Mouse (Mus musculus) lung, postnatal 36 days (tissue): Measurements from ENCODE around the gene Nrarp.
A peak's percentile ranks its signal among the peaks of the same experiment; 100 is the strongest.

Source experiments
- DNase-seq: peaks from one replicate; pipeline ENCODE4 v3.0.0; 2022; ENCODE audit warnings: mixed read lengths

Nrarp gene

GRCm38 (mm10) chr2:25174866-25175689 is 5.5 kb upstream of the Nrarp start:
- DNase-seq, result no peak

GRCm38 (mm10) chr2:25175690-25176078 is 4.9 kb upstream of the Nrarp start:
- DNase-seq, result no peak

GRCm38 (mm10) chr2:25176573-25176972 is 4.0 kb upstream of the Nrarp start:
- DNase-seq, result peak; percentile 75

GRCm38 (mm10) chr2:25177076-25177475 is 3.5 kb upstream of the Nrarp start:
- no peak for DNase-seq

- peak; percentile 80 for DNase-seq
These were observed 2.9 kb upstream of the Nrarp start for GRCm38 (mm10) chr2:25177685-25178084.

GRCm38 (mm10) chr2:25178285-25178972 is 2.1 kb upstream of the Nrarp start:
- no peak for DNase-seq

GRCm38 (mm10) chr2:25179566-25180217 is 866 bp upstream of the Nrarp start:
- no peak for DNase-seq

- peak; percentile 54 for DNase-seq
These were observed 674 bp downstream of the Nrarp start for GRCm38 (mm10) chr2:25180973-25181890.

- DNase-seq, result no peak
These were observed 1.4 kb downstream of the Nrarp start for GRCm38 (mm10) chr2:25181891-25182397.

- DNase-seq, result no peak
These were observed 2.1 kb downstream of the Nrarp start for GRCm38 (mm10) chr2:25182664-25183063.

GRCm38 (mm10) chr2:25183336-25183735 is 2.8 kb downstream of the Nrarp start:
- no peak for DNase-seq

GRCm38 (mm10) chr2:25184496-25184895 is 3.9 kb downstream of the Nrarp start:
- DNase-seq, result no peak

GRCm38 (mm10) chr2:25185625-25186574 is 5.3 kb downstream of the Nrarp start:
- DNase-seq, result peak; percentile 71

GRCm38 (mm10) chr2:25186575-25186930 is 6.0 kb downstream of the Nrarp start:
- no peak for DNase-seq

GRCm38 (mm10) chr2:25187841-25188240 is 7.3 kb downstream of the Nrarp start:
- no peak for DNase-seq

GRCm38 (mm10) chr2:25193330-25193770 is 12.8 kb downstream of the Nrarp start:
- peak; percentile 95 for DNase-seq

- no peak for DNase-seq
These were observed 13.4 kb downstream of the Nrarp start for GRCm38 (mm10) chr2:25194006-25194405.

GRCm38 (mm10) chr2:25194486-25195171 is 14.1 kb downstream of the Nrarp start:
- no peak for DNase-seq

- DNase-seq, result peak; percentile 92
These were observed 14.9 kb downstream of the Nrarp start for GRCm38 (mm10) chr2:25195211-25196156.
